Mouse (Mus musculus) c-Kit-negative CD71-positive TER-119-positive erythroid progenitor cells, embryonic 14.5 days (primary cell): ENCODE measurements around the gene Bcl7c.

ENCODE experiments used
- DNase-seq: peaks from one replicate; pipeline ENCODE4 v3.0.0-alpha.2; 2013; ENCODE audit warnings: low read depth, low spot score

Gene Bcl7c

GRCm38 (mm10) chr7:127685304-127686018 lies 23.3 kb downstream of the Bcl7c start:
- DNase-seq: no peak

GRCm38 (mm10) chr7:127681888-127682553 lies 26.7 kb downstream of the Bcl7c start:
- no peak for DNase-seq

- DNase-seq: no peak
These were observed 28.2 kb downstream of the Bcl7c start for GRCm38 (mm10) chr7:127680541-127680940.

- DNase-seq: no peak
These were observed 29.9 kb downstream of the Bcl7c start for GRCm38 (mm10) chr7:127678811-127679210.

- DNase-seq: no peak
These were observed 31.1 kb downstream of the Bcl7c start for GRCm38 (mm10) chr7:127677609-127678008.

- DNase-seq: peak; percentile 54
These were observed 31.7 kb downstream of the Bcl7c start for GRCm38 (mm10) chr7:127677077-127677476.

GRCm38 (mm10) chr7:127675391-127675811 lies 33.3 kb downstream of the Bcl7c start:
- no peak for DNase-seq

- peak; percentile 75 for DNase-seq
These were observed 33.8 kb downstream of the Bcl7c start for GRCm38 (mm10) chr7:127674977-127675376.

- no peak for DNase-seq
These were observed 36.0 kb downstream of the Bcl7c start for GRCm38 (mm10) chr7:127672776-127673175.

- DNase-seq: no peak
These were observed 36.6 kb downstream of the Bcl7c start for GRCm38 (mm10) chr7:127671880-127672774.

- DNase-seq: no peak
These were observed 41.6 kb downstream of the Bcl7c start for GRCm38 (mm10) chr7:127667171-127667570.

GRCm38 (mm10) chr7:127666679-127667078 lies 42.1 kb downstream of the Bcl7c start:
- DNase-seq: no peak

- DNase-seq: no peak
These were observed 42.6 kb downstream of the Bcl7c start for GRCm38 (mm10) chr7:127666066-127666654.

GRCm38 (mm10) chr7:127662926-127663325 lies 45.8 kb downstream of the Bcl7c start:
- DNase-seq: no peak

- no peak for DNase-seq
These were observed 46.9 kb downstream of the Bcl7c start for GRCm38 (mm10) chr7:127661833-127662232.

GRCm38 (mm10) chr7:127660882-127661281 lies 47.9 kb downstream of the Bcl7c start:
- DNase-seq: no peak

GRCm38 (mm10) chr7:127656946-127657345 lies 51.8 kb downstream of the Bcl7c start:
- DNase-seq: peak; percentile 55

- DNase-seq: no peak
These were observed 54.4 kb downstream of the Bcl7c start for GRCm38 (mm10) chr7:127654318-127654717.

- no peak for DNase-seq
These were observed 56.7 kb downstream of the Bcl7c start for GRCm38 (mm10) chr7:127652050-127652449.

- no peak for DNase-seq
These were observed 57.1 kb downstream of the Bcl7c start for GRCm38 (mm10) chr7:127651624-127652023.

- DNase-seq: no peak
These were observed 59.5 kb downstream of the Bcl7c start for GRCm38 (mm10) chr7:127649206-127649605.
